Mouse (Mus musculus) thymus, adult 2 months (tissue): ENCODE data around the gene Ube2q2.
"Not testable (repeated sequence)": the region's sequence is repeated elsewhere in the genome, so short reads cannot be mapped to it uniquely, and the experiment has no call there.

ENCODE experiments used
- CTCF ChIP-seq: fragments of 200-500 bp; IDR thresholded peaks from 2 replicates; pipeline ENCODE4 v1.5.1; 2012; ENCODE audit warnings: mild to moderate bottlenecking, control low read depth, low read length, moderate library complexity, borderline replicate concordance; ENCODE audit not compliant: control insufficient read depth, poor library complexity, insufficient read depth; ENCODE audit errors: extremely low read depth
- POLR2A ChIP-seq: fragments of 200-500 bp; IDR thresholded peaks from 2 replicates; pipeline ENCODE4 v1.6.1; 2012; ENCODE audit warnings: mild to moderate bottlenecking, low read length, control low read depth, moderate library complexity; ENCODE audit not compliant: control insufficient read depth, poor library complexity, insufficient read depth; ENCODE audit errors: extremely low read depth

GRCm38 (mm10) chr9:55252097-55252496 is 103.4 kb downstream of the Ube2q2 start:
- TF ChIP-seq CTCF, POLR2A: not testable (repeated sequence)
